Mouse (Mus musculus) forebrain, postnatal 0 days (tissue): ENCODE results near the gene Cutal. TPM values are rescaled to one million over a fixed set of nuclear protein-coding genes. Genes with fewer than 3 reads are reported as not detected.
A peak's percentile ranks its signal among the peaks of the same experiment; 100 is the strongest.

Experiments
- ATAC-seq: fragments of 200-750 bp; cut with Nextera tagmentation; 2 replicates; pipeline ENCODE4 v1.8.0; 2017; ENCODE audit warnings: mild to moderate bottlenecking, moderate library complexity
- DNase-seq: peaks from one replicate; pipeline ENCODE4 v3.0.0-alpha.2; 2015
- H3K27ac ChIP-seq: fragments of 300-500 bp; sonication (generic); 2 replicates; pipeline ENCODE4 v1.5.1; 2014; ENCODE audit warnings: low read depth, mild to moderate bottlenecking, antibody characterized with exemption, low read length, moderate library complexity, mixed read lengths
- H3K27me3 ChIP-seq: fragments of 300-500 bp; sonication (generic); 2 replicates; pipeline ENCODE4 v1.6.1; 2014; ENCODE audit warnings: mild to moderate bottlenecking, low read length, mixed read lengths; ENCODE audit not compliant: insufficient read depth
- H3K36me3 ChIP-seq: fragments of 300-500 bp; sonication (generic); 2 replicates; pipeline ENCODE4 v1.6.1; 2014; ENCODE audit warnings: mild to moderate bottlenecking, moderate library complexity; ENCODE audit not compliant: insufficient read depth
- H3K4me1 ChIP-seq: fragments of 300-500 bp; sonication (generic); 2 replicates; pipeline ENCODE4 v1.6.1; 2014; ENCODE audit warnings: antibody characterized with exemption; ENCODE audit not compliant: insufficient read depth
- H3K4me2 ChIP-seq: fragments of 300-500 bp; sonication (generic); 2 replicates; pipeline ENCODE4 v1.6.1; 2014; ENCODE audit warnings: low read depth, mild to moderate bottlenecking, moderate library complexity
- H3K4me3 ChIP-seq: fragments of 300-500 bp; sonication (generic); 2 replicates; pipeline ENCODE4 v1.5.1; 2014; ENCODE audit warnings: low read depth, low read length, mixed read lengths
- H3K9ac ChIP-seq: fragments of 300-500 bp; sonication (generic); 2 replicates; pipeline ENCODE4 v1.6.1; 2014; ENCODE audit warnings: mild to moderate bottlenecking
- H3K9me3 ChIP-seq: fragments of 300-500 bp; sonication (generic); 2 replicates; pipeline ENCODE4 v1.6.1; 2016; ENCODE audit warnings: low read length
- CTCF ChIP-seq: sonication (generic); IDR thresholded peaks from 2 replicates; pipeline ENCODE4 v1.5.1; 2016; ENCODE audit warnings: antibody characterized with exemption, control low read depth, low read depth
- WGBS: fragments of 180-500 bp; shearing (Covaris S2); extraction: QIAGEN DNeasy Blood & Tissue Kit; methylation state at CpG from one replicate; pipeline ENCODE4 v1.1.7; 2014; 5-methylcytosine and 5-hydroxymethylcytosine counted together
- polyA plus RNA-seq: library from polyadenylated mRNA; unstranded; fragments of >200 nt; fragmentation: Nextera tagmentation; extraction: Ambion mirVana; gene quantifications from 2 replicates; pipeline ENCODE4 v1.2.1, GENCODE M21; 2015
- total RNA-seq: library from RNA; depleted of rRNA; stranded (reverse); fragments of >200 nt; gene quantifications from 2 replicates; pipeline ENCODE4 v1.2.3, GENCODE M21; 2014

Cutal gene
- total and polyA plus RNA-seq, 2 experiments from 2014 or later = 0.39 to 0.43 TPM

DNA sequence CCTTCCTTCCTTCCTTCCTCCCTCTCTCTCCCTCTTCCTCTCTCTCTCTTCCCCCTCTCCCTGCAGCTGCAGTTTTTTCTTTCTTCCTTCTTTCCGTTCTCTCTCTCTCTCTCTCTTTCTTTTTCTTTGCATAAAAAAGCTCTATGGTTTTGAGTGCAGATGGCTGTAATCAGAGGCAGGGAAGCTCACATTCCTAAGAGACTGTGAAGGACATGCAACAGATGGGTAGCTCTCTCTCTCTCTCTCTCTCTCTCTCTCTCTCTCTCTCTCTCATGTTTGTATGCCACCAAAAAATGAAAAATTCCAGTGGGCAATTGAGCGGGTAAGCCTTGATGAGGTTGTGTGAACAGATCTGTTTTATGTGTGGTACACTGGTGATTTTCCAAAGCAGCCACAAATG is 10.0 kb downstream of the Cutal start:
- Histone ChIP-seq H3K9ac (no peak overlapping the region), H3K4me1 (no peaks in the 10 kb centered on the region), H3K9me3 (no peaks in the 10 kb centered on the region), H3K4me2 (no peak overlapping the region), H3K36me3 (no peaks in the 10 kb centered on the region), H3K27me3 (no peaks in the 10 kb centered on the region), H3K27ac (no peak overlapping the region), H3K4me3 (no peak overlapping the region)
- no peak for ATAC-seq
- no peak for TF ChIP-seq CTCF
- DNase-seq = no peak
- WGBS = 74% methylated on average over 2 of the region's 2 CpGs

DNA sequence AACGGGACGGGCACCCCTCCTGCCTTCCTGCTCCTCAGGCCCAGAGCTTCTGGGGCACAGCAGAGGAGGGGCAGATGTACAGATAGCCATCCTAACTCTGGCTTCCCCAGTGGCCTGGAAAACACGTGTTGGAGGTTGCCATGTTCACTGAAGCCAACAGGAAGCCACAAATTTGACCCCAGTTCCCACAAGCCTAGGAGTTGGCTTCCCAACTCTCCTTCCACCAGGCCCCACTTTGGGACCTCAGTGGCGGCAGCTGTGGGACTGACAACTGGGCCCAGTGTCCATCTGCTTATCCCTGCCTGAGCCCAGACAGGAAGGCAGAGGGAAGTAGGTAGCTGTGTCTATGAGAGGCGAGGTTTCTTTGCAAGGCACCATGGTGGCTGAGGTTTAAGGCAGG is 19.8 kb downstream of the Cutal start:
- 81% methylated on average over 5 of the region's 5 CpGs for WGBS
- no peak overlapping the region for H3K9ac ChIP-seq

GRCm38 (mm10) chr2:34895503-34896113 is 21.4 kb downstream of the Cutal start:
- H3K27me3 ChIP-seq = no peaks in the 10 kb centered on the region
- ATAC-seq = no peak
- no peak overlapping the region for H3K27ac ChIP-seq
- no peak overlapping the region for H3K4me2 ChIP-seq
- H3K4me1 ChIP-seq = no peaks in the 10 kb centered on the region
- no peaks in the 10 kb centered on the region for H3K36me3 ChIP-seq
- H3K9ac ChIP-seq = no peak overlapping the region
- WGBS = 83% methylated on average over 19 of the region's 19 CpGs
- no peak overlapping the region for H3K4me3 ChIP-seq
- no peak for TF ChIP-seq CTCF
- no peak for DNase-seq
- H3K9me3 ChIP-seq = no peaks in the 10 kb centered on the region

More for the DNA sequence above, 19.8 kb downstream of the Cutal start:
- Histone ChIP-seq H3K4me1 (no peaks in the 10 kb centered on the region), H3K27me3 (no peaks in the 10 kb centered on the region), H3K36me3 (no peaks in the 10 kb centered on the region), H3K4me3 (no peak overlapping the region), H3K9me3 (no peaks in the 10 kb centered on the region), H3K4me2 (no peak overlapping the region), H3K27ac (no peak overlapping the region)
- no peak for TF ChIP-seq CTCF
- DNase-seq (no peak), ATAC-seq (no peak)

- ATAC-seq (no peak), DNase-seq (no peak)
- Histone ChIP-seq H3K4me3 (no peak overlapping the region), H3K36me3 (no peaks in the 10 kb centered on the region), H3K9me3 (no peaks in the 10 kb centered on the region), H3K9ac (no peak overlapping the region), H3K4me1 (no peaks in the 10 kb centered on the region), H3K27ac (no peak overlapping the region), H3K4me2 (no peak overlapping the region), H3K27me3 (no peaks in the 10 kb centered on the region)
- no peak for TF ChIP-seq CTCF
- WGBS = 86% methylated on average over 17 of the region's 17 CpGs
These were observed 22.7 kb downstream of the Cutal start for GRCm38 (mm10) chr2:34896821-34897460.

DNA sequence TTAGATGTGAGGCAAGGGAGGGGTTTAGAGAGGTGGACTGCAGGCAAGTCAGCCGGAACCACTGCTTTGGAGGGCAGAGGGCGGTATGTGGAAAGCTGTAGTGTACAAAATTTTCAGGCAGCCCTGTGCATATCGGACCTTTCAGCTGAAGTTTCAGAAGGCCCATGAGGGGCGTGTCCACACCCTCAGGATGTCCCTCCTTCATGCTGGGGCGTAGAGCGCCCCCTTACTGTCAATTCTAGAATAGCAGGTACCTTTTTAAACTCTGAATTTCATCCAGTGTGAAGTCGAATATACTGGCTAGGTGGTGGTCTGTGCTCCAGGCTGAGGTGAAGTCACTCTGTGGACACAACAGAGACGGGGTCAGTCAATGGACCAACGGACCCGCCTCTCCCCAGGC is 23.6 kb downstream of the Cutal start:
- WGBS = 20% methylated on average over 10 of the region's 10 CpGs

GRCm38 (mm10) chr2:34899682-34900081 is 25.5 kb downstream of the Cutal start:
- TF ChIP-seq CTCF = no peak
- Histone ChIP-seq H3K4me2 (no peak overlapping the region), H3K27me3 (no peaks in the 10 kb centered on the region), H3K4me3 (no peak overlapping the region), H3K27ac (no peak overlapping the region), H3K9me3 (no peaks in the 10 kb centered on the region), H3K36me3 (no peaks in the 10 kb centered on the region), H3K9ac (no peak overlapping the region), H3K4me1 (peaks cover 9% of the 10 kb centered on the region; the same call in 1 of the 2 replicates)
- ATAC-seq (no peak), DNase-seq (no peak)
- WGBS = 86% methylated on average over 11 of the region's 11 CpGs

More for the DNA sequence above, 23.6 kb downstream of the Cutal start:
- H3K36me3 ChIP-seq = no peaks in the 10 kb centered on the region
- peak; percentile 42; the same call in 1 of the 2 replicates for TF ChIP-seq CTCF
- no peak for ATAC-seq
- H3K4me1 ChIP-seq = no peaks in the 10 kb centered on the region
- H3K27me3 ChIP-seq = no peaks in the 10 kb centered on the region
- H3K4me3 ChIP-seq = no peak overlapping the region
- H3K9ac ChIP-seq = no peak overlapping the region
- no peak overlapping the region for H3K4me2 ChIP-seq
- H3K9me3 ChIP-seq = no peaks in the 10 kb centered on the region
- no peak for DNase-seq
- H3K27ac ChIP-seq = no peak overlapping the region

DNA sequence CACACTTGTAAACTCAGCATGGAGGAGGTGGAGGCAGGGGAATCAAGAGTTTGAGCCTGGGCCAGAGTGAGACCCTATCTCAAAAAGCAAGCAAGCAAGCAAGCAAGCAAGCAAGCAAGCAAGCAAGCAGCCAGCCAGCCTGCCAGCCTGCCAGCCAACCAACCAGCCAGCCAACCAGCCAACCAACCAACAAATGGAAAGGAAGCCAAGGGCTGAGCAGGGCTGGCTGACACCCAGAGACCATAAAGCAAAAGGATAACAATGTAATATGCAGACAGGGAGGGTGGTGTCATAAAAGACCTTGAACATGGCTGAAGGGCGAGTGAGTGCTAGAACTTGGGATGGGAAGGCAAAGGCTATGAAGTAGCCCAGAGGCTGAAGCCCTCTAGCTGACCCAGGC is 26.2 kb downstream of the Cutal start:
- H3K9me3 ChIP-seq = no peaks in the 10 kb centered on the region

More for the DNA sequence above, 26.2 kb downstream of the Cutal start:
- no peak for TF ChIP-seq CTCF
- WGBS = 85% methylated on average over 1 of the region's 1 CpGs
- H3K36me3 ChIP-seq = no peaks in the 10 kb centered on the region
- no peaks in the 10 kb centered on the region for H3K27me3 ChIP-seq
- no peak for ATAC-seq
- peaks cover 9% of the 10 kb centered on the region; the same call in 1 of the 2 replicates for H3K4me1 ChIP-seq
- H3K9ac ChIP-seq = no peak overlapping the region
- H3K4me2 ChIP-seq = no peak overlapping the region
- no peak overlapping the region for H3K27ac ChIP-seq
- no peak for DNase-seq
- no peak overlapping the region for H3K4me3 ChIP-seq
